Mouse (Mus musculus) layer of hippocampus, postnatal 14 days (tissue): ENCODE results near the gene Ostm1. TPM values are rescaled to one million over a fixed set of nuclear protein-coding genes. Genes with fewer than 3 reads are reported as not detected.

Experiments
- DNase-seq, 2 experiments: peaks; one replicate each; pipeline ENCODE4 v3.0.0; 2021 to 2022; ENCODE audit warnings: low spot score in 2 of 2, mixed read lengths in 1 of 2
- total RNA-seq, 2 experiments: library from RNA; stranded (reverse); gene quantifications; 2 replicates each; pipeline ENCODE4 v1.2.3; 2021

Gene Ostm1
- total RNA-seq, 2 experiments from 2014 or later: 51.9 to 52.0 TPM

DNA sequence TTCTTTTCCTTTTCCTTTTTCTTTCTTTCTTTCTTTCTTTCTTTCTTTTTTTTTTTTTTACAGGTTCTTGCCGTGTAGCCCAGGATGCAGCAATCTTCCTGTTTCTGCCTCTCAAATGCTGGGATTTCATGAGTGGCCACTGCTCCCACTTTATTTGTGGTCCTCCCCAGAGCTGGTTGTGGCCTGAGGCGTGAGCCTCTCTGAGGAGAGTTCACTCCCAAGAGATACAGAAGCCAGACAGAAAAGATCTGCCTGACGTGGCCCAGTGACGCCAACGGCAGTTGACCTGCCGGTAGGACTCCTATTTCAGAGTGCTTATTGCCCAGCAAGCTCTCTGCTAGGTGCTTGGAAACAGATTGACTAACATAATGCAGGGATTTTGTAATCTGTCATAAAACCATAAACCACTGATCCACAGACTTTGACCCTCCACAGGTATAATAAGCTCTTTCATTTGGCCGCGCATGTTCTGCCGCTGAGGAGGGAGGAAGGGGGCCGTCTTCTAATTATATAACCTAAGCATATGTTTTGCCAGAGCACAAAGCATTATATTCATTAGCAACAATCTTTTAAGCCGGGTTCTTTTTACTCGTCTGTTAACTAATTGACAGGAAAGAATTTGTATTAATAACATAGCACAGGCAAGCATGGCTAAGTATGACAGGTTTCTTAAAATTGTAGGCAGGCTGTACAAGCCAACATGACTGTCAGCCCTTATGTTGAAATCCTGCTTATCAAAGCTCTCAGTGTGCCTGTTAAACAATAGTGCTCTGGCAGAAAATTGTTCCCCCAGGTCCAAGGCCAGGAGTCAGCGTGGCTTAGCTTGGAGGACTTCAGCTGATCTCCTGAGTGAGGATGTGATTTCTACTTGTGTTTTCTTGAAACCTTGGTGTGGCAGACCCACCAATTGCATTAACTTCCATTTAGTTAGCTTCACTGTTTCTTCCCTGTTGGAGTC lies 139.9 kb downstream of the Ostm1 start:
- peak in 1 of 2 experiments; percentile 3 for DNase-seq

DNA sequence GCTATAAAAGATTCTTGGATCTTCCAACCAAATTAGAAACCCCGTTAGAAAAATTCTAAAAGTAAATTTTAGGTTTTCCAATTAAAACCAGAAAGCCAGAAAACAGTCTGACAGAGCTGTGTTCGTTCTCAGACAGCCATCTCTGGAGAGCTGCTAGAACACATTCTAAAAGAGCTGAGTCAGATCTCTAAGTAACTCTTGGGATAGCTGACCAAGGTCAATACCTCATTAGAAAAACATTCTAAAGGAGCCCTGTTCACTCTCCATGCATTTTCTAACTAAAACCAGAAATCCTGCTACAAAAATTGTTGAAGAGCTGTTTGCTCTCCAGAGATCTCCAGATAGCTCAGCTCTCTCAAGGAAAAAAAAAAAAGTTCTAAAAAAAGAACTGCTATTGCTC lies 146.0 kb downstream of the Ostm1 start:
- no peak for DNase-seq

DNA sequence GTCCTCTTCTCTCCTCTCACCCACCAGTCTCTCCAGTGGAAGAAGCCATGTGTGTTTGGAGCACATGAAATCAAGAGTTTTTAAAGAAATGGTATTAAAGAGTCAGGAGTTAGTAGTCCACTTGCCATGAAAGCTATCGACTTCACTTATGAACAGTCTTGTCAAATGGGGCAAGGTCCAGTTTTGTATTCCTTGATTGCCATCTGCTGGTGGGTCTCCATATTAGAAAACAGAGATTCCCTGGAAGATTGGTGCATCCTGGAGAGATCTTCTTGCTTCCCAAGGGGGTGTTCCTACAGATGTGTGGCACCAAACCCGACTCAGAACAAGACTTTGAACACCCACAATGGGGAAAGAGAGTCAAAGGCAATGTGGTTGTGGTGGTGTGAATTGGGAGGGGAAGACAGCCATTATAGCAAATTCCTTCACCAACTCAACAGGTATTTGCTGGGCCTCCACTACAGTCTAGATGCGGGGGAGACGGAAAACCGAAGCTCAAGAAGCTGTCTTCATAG lies 151.0 kb downstream of the Ostm1 start:
- DNase-seq: peak; percentile 13 to 64

DNA sequence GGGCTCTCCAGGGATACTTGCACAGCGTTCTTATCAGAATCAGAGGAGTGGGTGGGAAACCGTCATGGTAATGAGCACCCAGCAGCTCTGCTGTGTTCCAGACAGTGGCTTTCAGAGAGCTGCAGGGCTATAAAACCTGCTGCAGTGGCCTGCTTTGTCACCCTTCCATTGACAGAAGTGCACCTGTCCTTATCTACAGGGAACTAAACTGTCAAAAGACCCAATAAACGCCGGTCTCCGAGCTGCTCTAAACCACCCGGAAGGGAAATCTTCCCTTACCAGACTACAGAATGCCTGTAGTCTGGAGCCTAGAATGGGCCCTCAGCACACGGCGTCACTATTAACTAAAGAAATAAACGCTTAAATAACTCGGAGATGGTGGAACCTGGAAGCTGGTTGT lies 168.2 kb downstream of the Ostm1 start:
- no peak for DNase-seq

Other genes with a start within 250 kb of the Ostm1 start
- gene Afg1l, start 105.3 kb upstream of the Ostm1 start, total RNA-seq: 10 to 100 TPM in 1 of 2 experiments, 1 to 10 TPM in 1; 9.9 to 12.0 TPM
- 100 to 1,000 TPM; 195 to 214 TPM for gene Snx3, start 81.8 kb upstream of the Ostm1 start, total RNA-seq
- 10 to 100 TPM; 13.3 to 14.9 TPM for gene Nr2e1, start 190 bp upstream of the Ostm1 start, total RNA-seq
- 10 to 100 TPM; 40.9 to 43.0 TPM for gene Sec63, start 177.7 kb downstream of the Ostm1 start, total RNA-seq